Mouse (Mus musculus): ENCODE results near the gene Tmem182. TPM values are rescaled to one million over a fixed set of nuclear protein-coding genes. Genes with fewer than 3 reads are reported as not detected.

Gene Tmem182
- polyA plus RNA-seq, 1 experiment from 2014 or later, result 0.16 TPM

- H3K9ac ChIP-seq (ENCODE audit: low read depth, low read length), result no peak overlapping the region
- H3K36me3 ChIP-seq (ENCODE audit: control insufficient read depth, insufficient read depth), result no peaks in the 10 kb centered on the region
- 41% methylated on average over 2 of the region's 2 CpGs for WGBS
- ATAC-seq, result no peak
- TF ChIP-seq CTCF (IDR thresholded peaks at IDR 0.05; ENCODE audit: low read depth), result 0 out of 2 replicates have a peak, but pooled peaks have one; percentile 9
- no peak overlapping the region for H3K27ac ChIP-seq (ENCODE audit: low read depth, low read length)
- H3K4me3 ChIP-seq (ENCODE audit: low read depth, low read length), result no peak overlapping the region
- H3K4me2 ChIP-seq (replicated peaks; ENCODE audit: low read depth), result no peak overlapping the region
- no peaks in the 10 kb centered on the region for H3K27me3 ChIP-seq (replicated peaks; ENCODE audit: control insufficient read depth, insufficient read depth, low read length)
- H3K9me3 ChIP-seq (ENCODE audit: control insufficient read depth), result no peaks in the 10 kb centered on the region
- no peaks in the 10 kb centered on the region for H3K4me1 ChIP-seq (replicated peaks; ENCODE audit: control insufficient read depth, insufficient read depth, low read length)
These were observed 75.1 kb downstream of the Tmem182 start for GRCm38 (mm10) chr1:40880527-40880926.

- Histone ChIP-seq H3K4me3 (ENCODE audit: low read depth, low read length) (no peak overlapping the region), H3K4me2 (replicated peaks; ENCODE audit: low read depth) (no peak overlapping the region), H3K27ac (ENCODE audit: low read depth, low read length) (no peak overlapping the region), H3K9ac (ENCODE audit: low read depth, low read length) (no peak overlapping the region), H3K4me1 (replicated peaks; ENCODE audit: control insufficient read depth, insufficient read depth, low read length) (no peaks in the 10 kb centered on the region), H3K27me3 (replicated peaks; ENCODE audit: control insufficient read depth, insufficient read depth, low read length) (no peaks in the 10 kb centered on the region), H3K9me3 (ENCODE audit: control insufficient read depth) (no peaks in the 10 kb centered on the region), H3K36me3 (ENCODE audit: control insufficient read depth, insufficient read depth) (no peaks in the 10 kb centered on the region)
- no peak for TF ChIP-seq CTCF (IDR thresholded peaks at IDR 0.05; ENCODE audit: low read depth)
- WGBS, result 80% methylated on average over 2 of the region's 2 CpGs
- ATAC-seq, result no peak
These were observed 78.5 kb downstream of the Tmem182 start for GRCm38 (mm10) chr1:40883856-40884255.

DNA sequence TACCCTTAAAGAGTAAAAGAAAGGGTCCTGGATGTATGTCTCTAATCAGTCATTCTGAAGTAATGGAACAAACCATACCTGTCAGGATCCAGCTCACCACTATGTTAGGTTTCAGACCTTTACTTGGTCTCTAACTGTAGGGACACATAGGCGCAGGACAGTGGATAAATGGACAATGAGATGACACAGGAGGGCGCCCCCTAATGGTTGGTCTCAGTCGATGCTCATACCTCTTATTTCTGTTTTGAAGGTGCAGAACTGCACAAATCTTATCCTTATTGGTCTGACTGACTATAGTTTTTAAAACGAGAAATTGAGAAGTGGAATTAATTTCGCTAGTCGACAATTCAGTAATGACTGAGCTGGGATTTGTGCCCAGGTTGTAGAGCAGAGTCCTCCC lies 79.5 kb downstream of the Tmem182 start:
- no peak overlapping the region for H3K9ac ChIP-seq (ENCODE audit: low read depth, low read length)
- no peaks in the 10 kb centered on the region for H3K27me3 ChIP-seq (replicated peaks; ENCODE audit: control insufficient read depth, insufficient read depth, low read length)
- H3K4me3 ChIP-seq (ENCODE audit: low read depth, low read length), result no peak overlapping the region
- H3K4me2 ChIP-seq (replicated peaks; ENCODE audit: low read depth), result no peak overlapping the region
- 71% methylated on average over 6 of the region's 6 CpGs for WGBS
- no peak overlapping the region for H3K27ac ChIP-seq (ENCODE audit: low read depth, low read length)
- no peaks in the 10 kb centered on the region for H3K9me3 ChIP-seq (ENCODE audit: control insufficient read depth)
- TF ChIP-seq CTCF (IDR thresholded peaks at IDR 0.05; ENCODE audit: low read depth), result peak; percentile 50
- no peaks in the 10 kb centered on the region for H3K4me1 ChIP-seq (replicated peaks; ENCODE audit: control insufficient read depth, insufficient read depth, low read length)
- ATAC-seq, result no peak
- no peaks in the 10 kb centered on the region for H3K36me3 ChIP-seq (ENCODE audit: control insufficient read depth, insufficient read depth)

DNA sequence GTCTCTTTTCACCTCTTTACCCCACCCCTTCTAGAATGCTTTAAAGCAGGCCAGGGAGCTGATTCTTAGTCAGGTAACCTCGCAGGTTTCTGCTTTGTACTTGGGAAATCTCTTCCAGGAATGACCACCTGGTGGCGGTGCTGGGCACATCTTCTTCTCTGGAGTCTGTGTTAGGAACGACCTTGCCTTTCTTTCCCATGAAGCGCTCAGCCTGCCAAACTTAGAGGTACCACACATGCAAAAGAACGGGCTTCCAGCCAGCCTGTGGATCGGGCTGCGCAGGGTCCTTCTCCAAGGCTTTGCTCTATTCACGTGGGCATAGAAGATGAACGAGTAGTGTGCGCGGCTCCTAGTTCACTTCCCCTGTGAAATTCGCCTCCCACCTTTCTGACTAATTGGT lies 82.3 kb downstream of the Tmem182 start:
- Histone ChIP-seq H3K4me2 (replicated peaks; ENCODE audit: low read depth) (no peak overlapping the region), H3K4me1 (replicated peaks; ENCODE audit: control insufficient read depth, insufficient read depth, low read length) (no peaks in the 10 kb centered on the region), H3K9ac (ENCODE audit: low read depth, low read length) (no peak overlapping the region), H3K27me3 (replicated peaks; ENCODE audit: control insufficient read depth, insufficient read depth, low read length) (no peaks in the 10 kb centered on the region), H3K9me3 (ENCODE audit: control insufficient read depth) (no peaks in the 10 kb centered on the region), H3K36me3 (ENCODE audit: control insufficient read depth, insufficient read depth) (no peaks in the 10 kb centered on the region), H3K4me3 (ENCODE audit: low read depth, low read length) (no peak overlapping the region), H3K27ac (ENCODE audit: low read depth, low read length) (no peak overlapping the region)
- no peak for ATAC-seq
- peak; percentile 69 for TF ChIP-seq CTCF (IDR thresholded peaks at IDR 0.05; ENCODE audit: low read depth)
- 40% methylated on average over 12 of the region's 12 CpGs for WGBS

GRCm38 (mm10) chr1:40888396-40889040 lies 83.1 kb downstream of the Tmem182 start:
- no peaks in the 10 kb centered on the region for H3K27me3 ChIP-seq (replicated peaks; ENCODE audit: control insufficient read depth, insufficient read depth, low read length)
- whole genome bisulfite sequencing, result 90% methylated on average over 8 of the region's 8 CpGs
- no peak overlapping the region for H3K27ac ChIP-seq (ENCODE audit: low read depth, low read length)
- no peak overlapping the region for H3K4me2 ChIP-seq (replicated peaks; ENCODE audit: low read depth)
- no peak for TF ChIP-seq CTCF (IDR thresholded peaks at IDR 0.05; ENCODE audit: low read depth)
- H3K4me3 ChIP-seq (ENCODE audit: low read depth, low read length), result no peak overlapping the region
- no peaks in the 10 kb centered on the region for H3K9me3 ChIP-seq (ENCODE audit: control insufficient read depth)
- no peak for ATAC-seq
- no peaks in the 10 kb centered on the region for H3K36me3 ChIP-seq (ENCODE audit: control insufficient read depth, insufficient read depth)
- H3K9ac ChIP-seq (ENCODE audit: low read depth, low read length), result no peak overlapping the region
- H3K4me1 ChIP-seq (replicated peaks; ENCODE audit: control insufficient read depth, insufficient read depth, low read length), result no peaks in the 10 kb centered on the region

GRCm38 (mm10) chr1:40889617-40890016 lies 84.2 kb downstream of the Tmem182 start:
- H3K27ac ChIP-seq (ENCODE audit: low read depth, low read length), result no peak overlapping the region
- H3K27me3 ChIP-seq (replicated peaks; ENCODE audit: control insufficient read depth, insufficient read depth, low read length), result no peaks in the 10 kb centered on the region
- ATAC-seq, result no peak
- H3K4me3 ChIP-seq (ENCODE audit: low read depth, low read length), result no peak overlapping the region
- TF ChIP-seq CTCF (IDR thresholded peaks at IDR 0.05; ENCODE audit: low read depth), result no peak
- no peaks in the 10 kb centered on the region for H3K9me3 ChIP-seq (ENCODE audit: control insufficient read depth)
- H3K4me1 ChIP-seq (replicated peaks; ENCODE audit: control insufficient read depth, insufficient read depth, low read length), result no peaks in the 10 kb centered on the region
- H3K9ac ChIP-seq (ENCODE audit: low read depth, low read length), result no peak overlapping the region
- 77% methylated on average over 14 of the region's 14 CpGs for WGBS
- H3K4me2 ChIP-seq (replicated peaks; ENCODE audit: low read depth), result no peak overlapping the region
- no peaks in the 10 kb centered on the region for H3K36me3 ChIP-seq (ENCODE audit: control insufficient read depth, insufficient read depth)

All from intestine, postnatal 0 days (tissue).